Mouse (Mus musculus): Measurements from ENCODE around the gene Usp10. TPM values are rescaled to one million over a fixed set of nuclear protein-coding genes. Genes with fewer than 3 reads are reported as not detected.

The Usp10 gene
- total RNA-seq, 1 experiment from 2014 or later = 35.3 TPM

DNA sequence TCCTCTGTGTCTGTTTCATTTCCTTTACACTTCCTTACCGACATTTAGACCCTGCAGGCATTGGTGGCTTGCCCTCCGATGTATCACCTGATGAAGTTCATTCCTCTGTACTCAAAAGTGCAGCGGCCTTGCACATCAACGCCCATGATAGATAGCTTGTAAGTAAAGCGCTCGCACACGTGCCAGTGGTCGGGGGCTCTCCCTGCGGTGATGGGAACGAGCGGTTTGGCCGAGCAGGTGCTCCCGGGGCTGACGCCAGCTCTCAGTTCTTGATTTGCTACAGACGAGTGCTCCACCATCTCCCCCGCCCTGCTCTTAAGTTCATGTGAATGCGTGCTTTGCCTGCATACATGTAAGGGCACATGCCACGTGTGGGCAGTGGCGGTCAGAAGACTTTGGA is 37.5 kb downstream of the Usp10 start:
- no peak for ATAC-seq (ENCODE audit: extremely low read depth, insufficient number of reproducible peaks, low FRiP score, poor library complexity, severe bottlenecking)

GRCm38 (mm10) chr8:119948340-119948739 is 38.2 kb downstream of the Usp10 start:
- ATAC-seq (ENCODE audit: extremely low read depth, insufficient number of reproducible peaks, low FRiP score, poor library complexity, severe bottlenecking) = no peak

GRCm38 (mm10) chr8:119952282-119952681 is 42.1 kb downstream of the Usp10 start:
- no peak for ATAC-seq (ENCODE audit: extremely low read depth, insufficient number of reproducible peaks, low FRiP score, poor library complexity, severe bottlenecking)

GRCm38 (mm10) chr8:119952747-119953146 is 42.6 kb downstream of the Usp10 start:
- no peak for ATAC-seq (ENCODE audit: extremely low read depth, insufficient number of reproducible peaks, low FRiP score, poor library complexity, severe bottlenecking)

DNA sequence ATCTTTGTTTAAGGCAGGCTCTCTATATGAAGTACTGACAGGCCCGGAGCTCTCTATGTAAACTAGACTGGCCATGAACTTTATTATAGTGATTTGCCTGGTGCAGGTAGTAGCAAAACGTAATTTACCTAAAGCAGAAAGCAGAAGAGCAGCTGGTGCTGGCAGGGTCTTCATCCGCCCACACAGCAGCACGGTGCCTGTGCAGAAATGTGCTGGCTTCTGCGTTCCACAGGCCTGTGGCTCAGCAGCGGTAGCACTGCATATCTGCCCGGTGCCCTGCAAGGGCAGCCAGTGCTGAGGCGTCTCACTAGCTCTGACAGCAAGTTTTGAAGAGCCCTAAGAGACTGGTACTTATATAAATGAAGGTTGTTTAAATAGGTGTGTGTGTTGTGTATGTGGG is 45.2 kb downstream of the Usp10 start:
- ATAC-seq (ENCODE audit: extremely low read depth, insufficient number of reproducible peaks, low FRiP score, poor library complexity, severe bottlenecking) = no peak

- no peak for ATAC-seq (ENCODE audit: extremely low read depth, insufficient number of reproducible peaks, low FRiP score, poor library complexity, severe bottlenecking)
Measured at GRCm38 (mm10) chr8:119958076-119958475, 47.9 kb downstream of the Usp10 start.

DNA sequence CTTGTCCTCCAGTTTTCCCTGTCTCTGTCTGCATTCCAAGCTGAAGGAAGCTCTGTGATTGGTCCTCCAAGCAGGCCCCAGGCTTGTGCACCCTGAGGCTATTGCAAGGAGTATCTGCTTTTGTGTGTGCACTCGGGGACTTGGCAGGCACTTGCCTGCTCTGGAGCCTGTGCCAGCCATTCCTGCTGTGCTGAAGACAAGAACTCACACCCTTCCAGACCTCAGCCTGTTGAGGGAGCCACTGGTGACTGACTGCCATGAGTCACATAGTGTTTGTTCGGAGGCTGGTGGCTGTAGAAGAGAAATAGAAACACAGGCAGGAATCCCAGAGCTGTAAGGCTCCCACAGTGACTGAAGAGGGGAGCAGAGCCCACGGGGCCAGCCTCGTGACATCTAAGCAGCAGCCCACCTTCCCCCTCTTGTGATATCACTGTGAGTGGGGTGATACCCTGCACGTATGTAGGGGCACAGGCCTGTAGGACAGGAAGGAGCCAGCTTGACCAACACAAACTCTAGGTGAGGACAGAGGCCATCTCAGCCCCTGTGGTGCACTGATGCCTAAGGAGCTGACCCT is 50.5 kb downstream of the Usp10 start:
- ATAC-seq (ENCODE audit: extremely low read depth, insufficient number of reproducible peaks, low FRiP score, poor library complexity, severe bottlenecking) = no peak

DNA sequence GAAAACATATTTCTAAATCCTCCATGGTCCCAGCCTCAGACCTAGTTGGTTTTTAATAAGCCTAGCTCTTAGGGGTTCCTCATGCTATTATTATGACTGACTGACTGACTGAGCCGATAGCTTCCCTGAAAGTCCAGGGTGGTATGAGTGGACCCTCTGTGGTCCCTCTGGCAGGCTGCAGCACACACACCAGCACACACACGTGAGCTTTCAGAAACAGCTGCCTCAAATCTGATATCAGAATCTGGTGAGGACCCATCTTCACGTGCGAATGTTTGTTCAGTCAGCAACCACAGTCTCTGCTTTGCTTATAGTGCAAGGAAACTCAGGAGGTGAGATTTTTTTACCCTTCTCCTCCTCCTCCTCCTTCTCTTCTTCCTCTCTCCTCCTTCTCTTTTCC is 54.7 kb downstream of the Usp10 start:
- no peak for ATAC-seq (ENCODE audit: extremely low read depth, insufficient number of reproducible peaks, low FRiP score, poor library complexity, severe bottlenecking)

- no peak for ATAC-seq (ENCODE audit: extremely low read depth, insufficient number of reproducible peaks, low FRiP score, poor library complexity, severe bottlenecking)
Measured at GRCm38 (mm10) chr8:119967435-119967834, 57.3 kb downstream of the Usp10 start.

GRCm38 (mm10) chr8:119970169-119970568 is 60.0 kb downstream of the Usp10 start:
- ATAC-seq (ENCODE audit: extremely low read depth, insufficient number of reproducible peaks, low FRiP score, poor library complexity, severe bottlenecking) = no peak

GRCm38 (mm10) chr8:119972558-119972957 is 62.4 kb downstream of the Usp10 start:
- ATAC-seq (ENCODE audit: extremely low read depth, insufficient number of reproducible peaks, low FRiP score, poor library complexity, severe bottlenecking) = no peak

GRCm38 (mm10) chr8:119978770-119979381 is 68.7 kb downstream of the Usp10 start:
- ATAC-seq (ENCODE audit: extremely low read depth, insufficient number of reproducible peaks, low FRiP score, poor library complexity, severe bottlenecking) = no peak

- ATAC-seq (ENCODE audit: extremely low read depth, insufficient number of reproducible peaks, low FRiP score, poor library complexity, severe bottlenecking) = no peak
Measured at GRCm38 (mm10) chr8:119981253-119981652, 71.1 kb downstream of the Usp10 start.

GRCm38 (mm10) chr8:119984085-119984484 is 73.9 kb downstream of the Usp10 start:
- peak; percentile 43; the same call in 1 of the 2 replicates for ATAC-seq (ENCODE audit: extremely low read depth, insufficient number of reproducible peaks, low FRiP score, poor library complexity, severe bottlenecking)

- no peak for ATAC-seq (ENCODE audit: extremely low read depth, insufficient number of reproducible peaks, low FRiP score, poor library complexity, severe bottlenecking)
Measured at GRCm38 (mm10) chr8:119986174-119986573, 76.0 kb downstream of the Usp10 start.

- ATAC-seq (ENCODE audit: extremely low read depth, insufficient number of reproducible peaks, low FRiP score, poor library complexity, severe bottlenecking) = no peak
Measured at GRCm38 (mm10) chr8:119988087-119988486, 77.9 kb downstream of the Usp10 start.

DNA sequence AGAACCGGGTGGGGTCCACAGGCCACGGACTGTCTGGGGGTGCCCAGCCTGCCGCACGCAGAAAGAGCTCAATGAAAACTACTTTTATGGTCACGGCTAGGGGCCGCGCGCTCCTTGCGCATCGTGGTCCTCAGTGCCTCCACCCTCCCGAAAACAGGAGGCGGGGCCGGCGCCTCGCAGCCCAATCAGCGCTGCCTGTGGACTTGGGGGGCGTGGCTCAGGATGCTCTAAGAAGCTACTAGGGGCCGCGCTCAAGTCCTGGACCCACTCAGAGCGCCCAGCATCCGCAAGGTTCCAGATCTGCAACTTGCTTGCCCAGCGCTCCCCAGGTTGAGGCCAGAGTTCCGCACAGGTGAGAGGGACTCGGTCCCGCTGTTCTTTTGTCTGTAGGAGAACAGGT is 82.1 kb downstream of the Usp10 start, which contains the start of gene Crispld2:
Crispld2 (plus strand) TSS at position 190 of the 400 bp plus-strand sequence.
- peak; percentile 41 for ATAC-seq (ENCODE audit: extremely low read depth, insufficient number of reproducible peaks, low FRiP score, poor library complexity, severe bottlenecking)

DNA sequence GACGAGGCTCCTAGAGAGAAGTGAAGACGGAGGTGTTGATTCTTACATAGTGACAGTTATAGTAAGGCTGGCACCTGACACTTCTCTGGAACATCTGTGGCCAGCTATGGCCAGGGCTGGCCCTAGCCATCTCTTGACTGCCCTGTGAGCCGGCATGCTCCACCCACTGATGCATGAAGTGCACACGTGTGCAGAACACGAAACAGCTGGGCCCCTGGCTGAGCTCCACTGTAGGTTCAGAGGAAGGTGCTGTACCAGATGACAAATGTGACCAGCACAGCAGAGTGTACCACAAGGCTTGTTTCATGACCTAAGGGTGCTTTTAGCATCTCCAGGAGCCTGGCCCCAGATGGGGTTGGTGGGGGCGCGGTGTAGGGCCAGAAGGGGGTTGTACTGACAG is 84.0 kb downstream of the Usp10 start:
- no peak for ATAC-seq (ENCODE audit: extremely low read depth, insufficient number of reproducible peaks, low FRiP score, poor library complexity, severe bottlenecking)

- no peak for ATAC-seq (ENCODE audit: extremely low read depth, insufficient number of reproducible peaks, low FRiP score, poor library complexity, severe bottlenecking)
Measured at GRCm38 (mm10) chr8:119994556-119994955, 84.4 kb downstream of the Usp10 start.

DNA sequence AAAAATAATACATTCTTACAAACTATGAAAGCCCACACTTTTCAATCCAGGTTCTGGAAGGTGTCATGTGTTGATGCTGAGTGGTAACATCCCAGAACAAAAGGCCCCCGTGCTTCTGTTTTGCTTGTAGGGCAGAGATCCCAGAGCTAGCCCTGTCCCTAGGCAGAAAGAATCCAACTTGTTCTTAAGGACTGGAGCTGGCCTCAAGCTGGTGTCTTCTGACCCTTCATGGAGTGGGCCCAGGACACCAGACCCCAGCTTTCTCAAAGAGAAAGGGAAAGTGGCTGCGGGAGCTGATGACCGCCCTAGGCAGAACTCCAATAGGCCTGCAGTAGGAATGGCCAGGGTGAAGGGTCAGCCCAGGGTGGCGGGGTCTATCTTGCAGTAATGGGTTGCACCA is 87.1 kb downstream of the Usp10 start:
- ATAC-seq (ENCODE audit: extremely low read depth, insufficient number of reproducible peaks, low FRiP score, poor library complexity, severe bottlenecking) = no peak

DNA sequence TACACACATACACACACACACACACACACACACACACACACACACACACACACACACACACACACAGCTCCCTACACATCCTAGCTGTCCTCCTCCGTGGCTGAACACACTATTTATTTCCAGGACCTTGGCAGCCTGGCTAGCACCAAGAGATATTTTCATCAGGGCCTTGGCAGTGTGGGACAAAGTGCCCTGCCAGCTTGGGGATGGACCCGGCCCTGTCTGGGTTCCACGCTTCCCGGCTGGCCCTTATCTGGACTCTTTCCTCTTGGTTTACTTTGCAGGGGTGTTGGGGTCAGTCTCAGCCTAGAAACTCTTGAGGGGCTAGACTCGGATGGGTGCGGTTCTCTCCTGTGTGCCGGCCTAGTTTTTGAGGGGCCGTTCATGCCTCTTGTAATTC is 90.3 kb downstream of the Usp10 start:
- ATAC-seq (ENCODE audit: extremely low read depth, insufficient number of reproducible peaks, low FRiP score, poor library complexity, severe bottlenecking) = no peak

Measured in neutrophil, adult 5-6 weeks (primary cell).